Mouse (Mus musculus) neutrophil, adult 59 days (primary cell): ENCODE measurements around the gene Smim26. TPM values are rescaled to one million over a fixed set of nuclear protein-coding genes. Genes with fewer than 3 reads are reported as not detected.

Experiments
- total RNA-seq, 2 experiments: library from RNA; stranded (reverse); gene quantifications; 1 replicate in 1 of 2; 2 replicates in 1 of 2; pipeline ENCODE4 v1.2.4; 2023

Gene Smim26
- 1 to 10 TPM; 5.6 to 6.1 TPM for total RNA-seq

DNA sequence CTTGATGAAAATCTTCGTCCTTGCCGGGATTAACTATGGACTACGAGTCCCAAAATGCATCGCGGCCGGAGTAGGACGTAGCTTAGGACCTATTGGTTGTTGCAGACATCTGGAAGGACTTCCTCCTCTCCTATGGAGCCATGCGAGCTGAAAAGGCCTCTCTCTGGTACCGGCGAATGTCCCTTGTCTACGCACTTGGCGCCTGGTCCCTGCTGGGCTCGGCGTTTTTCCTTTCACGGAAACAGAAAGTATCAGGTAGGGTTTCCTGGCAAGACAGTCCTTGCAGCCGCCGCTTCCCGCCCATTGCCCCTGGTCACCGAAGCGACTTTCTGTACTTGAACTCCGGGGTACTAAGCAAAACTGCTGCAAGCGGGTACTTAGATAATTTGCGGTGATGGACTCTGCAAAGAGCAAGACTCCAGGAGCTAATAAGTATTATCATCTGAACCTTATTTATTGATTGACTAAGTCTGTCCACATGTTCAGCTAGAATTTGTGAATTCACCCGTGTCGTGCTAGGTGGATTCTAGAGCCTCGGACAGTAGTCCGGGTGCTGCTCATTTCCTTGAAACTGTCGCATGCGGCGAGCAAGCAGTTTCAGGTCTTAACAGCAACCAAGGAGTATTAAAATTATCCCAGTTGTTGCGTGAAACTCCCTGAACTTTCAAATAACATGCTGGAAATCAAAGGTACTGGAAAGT, at the start of gene Smim26:
Smim26 (plus strand) TSS at position 104 of the 701 bp plus-strand sequence.

GRCm38 (mm10) chr2:144550529-144550928, 43.3 kb upstream of the Smim26 start, which contains the start of gene Rbbp9:
Gene Rbbp9, minus strand, starts transcription at chr2:144550869.

DNA sequence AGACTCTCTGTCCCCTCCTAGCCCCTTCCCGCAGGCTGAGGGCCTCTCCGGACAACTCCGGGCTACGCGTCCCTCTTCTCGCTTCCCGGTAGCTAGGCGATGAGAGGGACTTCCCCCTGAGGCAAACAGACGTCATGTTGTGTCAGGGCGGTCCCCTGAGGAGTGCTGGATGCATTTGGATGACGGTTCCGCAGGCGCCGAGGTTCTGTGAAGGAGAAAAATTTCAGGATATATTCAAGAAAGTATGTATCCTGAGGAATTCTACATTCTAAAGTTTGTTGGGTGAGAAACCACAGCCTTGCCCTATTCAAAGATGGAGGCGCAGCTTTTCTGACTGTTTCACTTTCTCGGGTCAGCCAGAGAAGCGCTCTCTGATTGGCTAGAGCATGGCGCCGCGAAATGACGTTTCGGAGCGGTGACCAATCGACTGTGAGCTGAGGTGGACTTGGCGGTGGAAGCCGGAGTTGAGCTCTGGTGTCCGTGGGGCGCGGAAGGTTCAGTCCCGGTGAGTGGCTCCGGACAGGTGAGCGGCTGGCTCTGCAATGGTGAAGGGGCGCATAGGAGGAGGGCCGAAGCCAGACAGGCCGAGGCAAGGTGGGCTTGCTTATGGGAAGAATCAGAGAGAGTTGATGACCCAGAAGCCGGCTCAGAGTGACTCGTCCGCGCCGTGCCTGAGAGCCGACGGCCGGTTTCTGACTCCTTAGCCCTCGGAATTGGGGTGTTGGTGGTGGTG, 37.9 kb upstream of the Smim26 start, which contains the start of gene Sec23b:
Sec23b (plus strand) TSS at position 410 of the 733 bp plus-strand sequence.

GRCm38 (mm10) chr2:144599831-144600687, 6.2 kb downstream of the Smim26 start, which contains the start of gene Dtd1:
Gene Dtd1, plus strand, starts transcription at chr2:144599897.

Other genes with a start within 250 kb of the Smim26 start
- 10 to 100 TPM; 17.4 to 23.0 TPM for gene Kat14, start 225.1 kb upstream of the Smim26 start, total RNA-seq
- gene Pet117, start 225.1 kb upstream of the Smim26 start, total RNA-seq = 1 to 10 TPM; 4.4 to 7.3 TPM
- not detected for gene Dzank1, start 66.6 kb upstream of the Smim26 start, total RNA-seq
- gene Polr3f, start 66.3 kb upstream of the Smim26 start, total RNA-seq = 10 to 100 TPM; 20.1 to 24.6 TPM
- gene Rbbp9, start 43.2 kb upstream of the Smim26 start, total RNA-seq = 1 to 10 TPM; 2.5 to 2.6 TPM
- 10 to 100 TPM; 42.7 to 49.9 TPM for gene Sec23b, start 37.8 kb upstream of the Smim26 start, total RNA-seq
- 10 to 100 TPM in 1 of 2 experiments, 1 to 10 TPM in 1; 7.9 to 10.4 TPM for gene Dtd1, start 5.8 kb downstream of the Smim26 start, total RNA-seq
- gene Scp2d1, start 229.6 kb downstream of the Smim26 start, total RNA-seq = not detected